Mouse (Mus musculus): Measurements from ENCODE around the gene Mdm2. TPM values are rescaled to one million over a fixed set of nuclear protein-coding genes. Genes with fewer than 3 reads are reported as not detected.

The Mdm2 gene
- total and polyA plus RNA-seq, 2 experiments from 2014 or later, result 28.7 to 65.1 TPM

DNA sequence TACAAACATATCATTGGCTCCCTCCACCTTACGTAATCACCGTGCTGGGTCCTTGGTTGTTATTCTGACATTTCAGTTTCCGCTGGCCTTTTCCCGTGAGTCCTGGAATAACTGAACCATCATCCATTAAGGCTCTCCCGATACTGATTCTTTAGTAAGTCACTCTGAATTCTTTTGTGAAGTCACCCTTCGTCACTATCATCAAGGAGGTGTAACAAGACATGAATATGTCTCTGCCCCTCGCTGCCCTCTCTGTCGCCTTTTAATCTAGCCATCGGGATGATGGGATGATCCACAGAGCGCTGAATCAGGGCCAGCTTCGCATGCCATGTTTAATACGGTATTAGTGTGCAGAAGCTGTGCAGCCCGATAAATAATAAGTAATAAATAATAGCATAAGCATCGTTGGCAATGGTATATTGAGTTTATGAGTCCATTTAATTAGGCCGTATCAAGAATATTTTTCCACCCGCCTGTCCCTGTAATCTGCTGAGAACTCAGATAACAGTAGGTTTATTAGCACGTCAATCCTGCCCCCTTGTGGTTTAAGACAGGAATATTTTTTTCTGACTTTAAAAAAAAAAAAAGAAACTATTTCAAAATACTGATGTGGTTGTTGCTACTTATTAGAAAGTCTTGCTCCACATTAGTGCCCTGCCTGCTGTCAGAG, 33.8 kb downstream of the Mdm2 start:
- peak overlapping the region; percentile 71 for H3K27ac ChIP-seq (ENCODE audit: low read depth, low read length)
- no peaks in the 10 kb centered on the region for H3K9me3 ChIP-seq (ENCODE audit: low read length)
- no peaks in the 10 kb centered on the region for H3K36me3 ChIP-seq (ENCODE audit: insufficient read depth, low read length)
- no peaks in the 10 kb centered on the region for H3K4me1 ChIP-seq (ENCODE audit: insufficient read depth, low read length)
- ATAC-seq (ENCODE audit: low FRiP score) (peak; percentile 26; the same call in 1 of the 2 replicates), DNase-seq (ENCODE audit: low spot score) (peak; percentile 90)
- 27% methylated on average over 17 of the region's 17 CpGs for WGBS
- H3K27me3 ChIP-seq (ENCODE audit: insufficient read depth, low read length), result no peaks in the 10 kb centered on the region; the same call in 1 of the 2 replicates
- peak; percentile 82 for TF ChIP-seq CTCF (IDR thresholded peaks at IDR 0.05)
- H3K4me3 ChIP-seq (ENCODE audit: low read depth, low read length), result peak overlapping the region; percentile 35
- H3K9ac ChIP-seq (replicated peaks; ENCODE audit: low read length, poor library complexity, severe bottlenecking), result peak overlapping the region; percentile 51
- H3K4me2 ChIP-seq (ENCODE audit: low read depth, low read length, poor library complexity, severe bottlenecking), result peak overlapping the region; percentile 54

DNA sequence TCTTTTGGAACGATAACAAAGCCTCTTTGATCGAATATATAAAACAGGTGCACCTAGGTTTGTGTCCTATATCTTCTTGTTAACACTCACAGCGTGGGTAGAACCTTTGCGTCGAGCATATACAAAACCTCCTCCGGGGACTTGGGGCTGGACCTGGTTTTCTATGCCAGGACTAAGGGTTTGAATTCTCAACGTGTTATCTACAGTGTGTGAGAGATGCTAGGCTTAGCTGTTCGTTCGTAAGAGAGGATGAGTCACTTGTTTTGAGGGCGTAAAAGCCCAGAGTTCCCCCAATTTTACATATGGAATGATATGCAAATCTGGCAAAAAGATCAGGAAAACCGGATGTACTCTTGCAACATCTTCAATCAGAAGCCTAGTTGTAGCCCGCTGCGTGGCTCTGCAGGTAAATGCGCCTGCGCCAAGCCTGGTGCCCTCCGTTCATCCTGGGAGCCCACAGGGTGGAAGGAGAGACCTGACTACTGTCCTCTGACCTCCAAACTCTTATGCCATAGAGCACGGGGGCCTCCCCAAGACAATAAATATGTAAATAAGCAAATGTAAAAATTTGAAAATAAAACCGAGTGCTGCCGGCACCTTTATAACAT, 34.4 kb downstream of the Mdm2 start:
- H3K4me2 ChIP-seq (ENCODE audit: low read depth, low read length, poor library complexity, severe bottlenecking), result peak overlapping the region; percentile 54
- peak overlapping the region; percentile 71 for H3K27ac ChIP-seq (ENCODE audit: low read depth, low read length)
- no peaks in the 10 kb centered on the region for H3K36me3 ChIP-seq (ENCODE audit: insufficient read depth, low read length)
- 27% methylated on average over 19 of the region's 19 CpGs for WGBS
- H3K27me3 ChIP-seq (ENCODE audit: insufficient read depth, low read length), result no peaks in the 10 kb centered on the region; the same call in 1 of the 2 replicates
- no peaks in the 10 kb centered on the region for H3K9me3 ChIP-seq (ENCODE audit: low read length)
- H3K4me3 ChIP-seq (ENCODE audit: low read depth, low read length), result peak overlapping the region; percentile 35
- peak overlapping the region; percentile 51 for H3K9ac ChIP-seq (replicated peaks; ENCODE audit: low read length, poor library complexity, severe bottlenecking)
- ATAC-seq (ENCODE audit: low FRiP score), result peak; percentile 76
- H3K4me1 ChIP-seq (ENCODE audit: insufficient read depth, low read length), result no peaks in the 10 kb centered on the region
- DNase-seq (ENCODE audit: low spot score), result peak; percentile 70
- TF ChIP-seq CTCF (IDR thresholded peaks at IDR 0.05), result no peak

DNA sequence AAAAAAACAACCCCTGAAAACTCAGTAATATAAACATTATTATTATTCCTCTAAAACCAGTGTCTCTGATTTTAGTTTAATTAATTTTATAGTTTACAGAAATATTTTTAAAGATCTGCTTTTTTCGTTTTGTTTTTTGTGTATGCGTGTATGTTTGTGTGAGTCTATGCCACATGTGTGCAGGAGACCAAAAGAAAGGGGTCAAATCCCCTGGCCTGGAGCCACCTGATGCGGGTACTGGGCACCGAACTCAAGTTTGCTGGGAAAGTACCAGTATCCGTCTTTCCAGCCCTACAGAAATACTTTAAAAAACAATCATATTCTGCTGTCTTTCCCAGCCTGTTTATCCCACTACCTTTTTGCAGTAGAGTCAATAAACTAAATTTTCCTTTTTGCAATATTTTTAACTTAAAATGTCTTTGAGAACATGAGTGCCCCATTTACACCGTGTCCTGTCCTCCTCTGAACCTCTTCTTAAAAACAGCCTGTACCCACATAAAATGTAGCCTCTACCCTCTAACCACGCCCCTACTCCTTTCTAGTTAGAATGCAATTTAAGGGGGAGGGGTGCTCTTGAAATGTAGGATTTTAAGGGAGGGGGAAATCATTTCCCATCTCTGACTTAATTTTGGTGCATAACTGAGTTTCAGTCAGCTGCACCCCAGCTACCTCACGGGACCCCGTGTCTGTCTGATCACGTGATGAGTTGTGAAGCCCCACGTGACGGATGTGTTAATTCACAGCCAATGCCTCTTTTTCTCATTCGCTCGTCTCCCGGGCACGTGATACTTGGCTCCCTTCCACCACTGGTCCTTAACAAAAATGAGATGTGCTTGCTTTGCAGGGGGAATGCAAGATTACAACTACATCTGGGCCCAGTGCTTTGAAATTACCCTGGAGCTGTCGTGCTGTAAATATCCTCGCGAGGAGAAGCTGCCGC, 35.2 kb downstream of the Mdm2 start:
- peak; percentile 98 for DNase-seq (ENCODE audit: low spot score)
- peak overlapping the region; percentile 35 for H3K4me3 ChIP-seq (ENCODE audit: low read depth, low read length)
- TF ChIP-seq CTCF (IDR thresholded peaks at IDR 0.05), result no peak
- peak overlapping the region; percentile 71 for H3K27ac ChIP-seq (ENCODE audit: low read depth, low read length)
- H3K9ac ChIP-seq (replicated peaks; ENCODE audit: low read length, poor library complexity, severe bottlenecking), result peak overlapping the region; percentile 51; the same call in 1 of the 2 replicates
- H3K4me2 ChIP-seq (ENCODE audit: low read depth, low read length, poor library complexity, severe bottlenecking), result peak overlapping the region; percentile 54
- H3K4me1 ChIP-seq (ENCODE audit: insufficient read depth, low read length), result no peaks in the 10 kb centered on the region
- no peaks in the 10 kb centered on the region for H3K36me3 ChIP-seq (ENCODE audit: insufficient read depth, low read length)
- no peaks in the 10 kb centered on the region for H3K9me3 ChIP-seq (ENCODE audit: low read length)
- ATAC-seq (ENCODE audit: low FRiP score), result peak; percentile 88
- 33% methylated on average over 20 of the region's 20 CpGs for whole genome bisulfite sequencing
- H3K27me3 ChIP-seq (ENCODE audit: insufficient read depth, low read length), result no peaks in the 10 kb centered on the region; the same call in 1 of the 2 replicates

DNA sequence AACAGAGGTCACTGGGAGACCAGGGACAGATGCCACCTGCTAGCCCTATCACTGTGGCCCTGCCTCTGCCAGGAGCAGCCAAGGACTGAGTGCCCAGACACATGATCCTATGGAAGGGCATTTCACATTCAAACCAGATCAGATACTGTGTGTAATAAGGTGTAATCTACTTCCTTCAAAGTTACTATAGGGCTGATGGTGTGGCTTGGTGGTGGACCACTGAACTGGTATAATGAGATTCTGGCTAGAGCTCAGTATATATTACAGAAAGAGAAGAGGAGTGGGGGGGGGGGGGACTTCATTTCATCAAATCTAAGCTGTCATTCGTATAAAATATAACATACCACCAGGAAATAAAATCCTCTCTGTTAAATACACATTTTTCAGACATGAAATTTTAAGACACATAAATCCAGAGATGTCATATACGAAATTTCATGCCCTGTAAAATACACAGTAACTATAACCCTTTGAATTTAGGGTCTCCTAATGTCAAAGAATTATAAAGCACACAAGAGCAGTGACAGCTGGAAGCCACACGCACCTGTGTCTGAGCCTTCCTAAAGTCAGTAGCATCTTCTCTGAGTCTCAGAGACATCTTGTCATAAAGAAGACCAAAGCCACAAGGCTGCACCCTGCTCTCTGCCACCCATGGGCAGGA, 36.1 kb downstream of the Mdm2 start:
- Histone ChIP-seq H3K4me3 (ENCODE audit: low read depth, low read length) (no peak overlapping the region), H3K27ac (ENCODE audit: low read depth, low read length) (no peak overlapping the region), H3K4me1 (ENCODE audit: insufficient read depth, low read length) (no peaks in the 10 kb centered on the region), H3K4me2 (ENCODE audit: low read depth, low read length, poor library complexity, severe bottlenecking) (no peak overlapping the region), H3K9ac (replicated peaks; ENCODE audit: low read length, poor library complexity, severe bottlenecking) (no peak overlapping the region), H3K36me3 (ENCODE audit: insufficient read depth, low read length) (no peaks in the 10 kb centered on the region), H3K27me3 (ENCODE audit: insufficient read depth, low read length) (no peaks in the 10 kb centered on the region; the same call in 1 of the 2 replicates), H3K9me3 (ENCODE audit: low read length) (no peaks in the 10 kb centered on the region)
- WGBS, result 82% methylated on average over 3 of the region's 3 CpGs
- no peak for TF ChIP-seq CTCF (IDR thresholded peaks at IDR 0.05)
- ATAC-seq (ENCODE audit: low FRiP score), result no peak
- DNase-seq (ENCODE audit: low spot score), result no peak

DNA sequence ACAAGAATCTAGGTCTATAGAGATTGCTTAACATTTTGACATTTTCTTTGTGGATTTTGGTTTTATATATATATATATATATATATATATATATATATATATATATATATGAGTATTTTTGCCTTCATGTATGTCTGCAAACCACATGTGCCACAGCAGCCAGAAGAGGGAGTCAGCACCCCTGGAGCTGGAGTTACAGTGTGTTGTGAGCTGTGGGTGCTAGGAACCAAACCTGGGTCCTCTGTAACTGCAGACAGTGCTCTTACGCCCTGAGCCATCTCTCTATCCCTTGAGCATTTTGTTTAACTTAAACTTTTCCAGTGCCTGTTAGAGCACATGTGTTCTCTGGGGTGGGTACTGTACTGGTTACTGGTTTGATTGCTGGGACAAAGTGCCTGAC, 36.6 kb downstream of the Mdm2 start:
- no peak overlapping the region for H3K9ac ChIP-seq (replicated peaks; ENCODE audit: low read length, poor library complexity, severe bottlenecking)
- H3K4me2 ChIP-seq (ENCODE audit: low read depth, low read length, poor library complexity, severe bottlenecking), result no peak overlapping the region
- H3K4me1 ChIP-seq (ENCODE audit: insufficient read depth, low read length), result no peaks in the 10 kb centered on the region
- no peak overlapping the region for H3K27ac ChIP-seq (ENCODE audit: low read depth, low read length)
- no peaks in the 10 kb centered on the region for H3K36me3 ChIP-seq (ENCODE audit: insufficient read depth, low read length)
- H3K27me3 ChIP-seq (ENCODE audit: insufficient read depth, low read length), result no peaks in the 10 kb centered on the region; the same call in 1 of the 2 replicates
- DNase-seq (ENCODE audit: low spot score), result no peak
- TF ChIP-seq CTCF (IDR thresholded peaks at IDR 0.05), result no peak
- no peaks in the 10 kb centered on the region for H3K9me3 ChIP-seq (ENCODE audit: low read length)
- H3K4me3 ChIP-seq (ENCODE audit: low read depth, low read length), result no peak overlapping the region
- ATAC-seq (ENCODE audit: low FRiP score), result no peak
- WGBS, result 95% methylated on average over 1 of the region's 1 CpGs

Data from midbrain, postnatal 0 days (tissue).